Mouse (Mus musculus) embryonic facial prominence, embryonic 15.5 days (tissue): ENCODE results near the gene Spag17. TPM values are rescaled to one million over a fixed set of nuclear protein-coding genes. Genes with fewer than 3 reads are reported as not detected.
A peak's percentile ranks its signal among the peaks of the same experiment; 100 is the strongest.

Experiments
- ATAC-seq: fragments of 200-750 bp; cut with Nextera tagmentation; 2 replicates; pipeline ENCODE4 v1.8.0; 2017; ENCODE audit warnings: low read depth, moderate TSS enrichment; ENCODE audit not compliant: insufficient number of reproducible peaks, low FRiP score, low TSS enrichment
- H3K27ac ChIP-seq: fragments of 300-500 bp; sonication (generic); replicated peaks from 2 replicates; pipeline ENCODE4 v1.5.1; 2015; ENCODE audit warnings: mild to moderate bottlenecking, inconsistent platforms
- H3K27me3 ChIP-seq: fragments of 300-500 bp; sonication (generic); 2 replicates; pipeline ENCODE4 v1.6.1; 2015; ENCODE audit warnings: inconsistent platforms
- H3K36me3 ChIP-seq: fragments of 300-500 bp; sonication (generic); 2 replicates; pipeline ENCODE4 v1.6.1; 2015; ENCODE audit warnings: mild to moderate bottlenecking, inconsistent platforms
- H3K4me1 ChIP-seq: fragments of 300-500 bp; sonication (generic); 2 replicates; pipeline ENCODE4 v1.6.1; 2015; ENCODE audit warnings: inconsistent platforms
- H3K4me2 ChIP-seq: fragments of 300-500 bp; sonication (generic); replicated peaks from 2 replicates; pipeline ENCODE4 v1.6.1; 2015; ENCODE audit warnings: mild to moderate bottlenecking, inconsistent platforms
- H3K4me3 ChIP-seq: fragments of 300-500 bp; sonication (generic); replicated peaks from 2 replicates; pipeline ENCODE4 v1.5.1; 2015; ENCODE audit warnings: mild to moderate bottlenecking, inconsistent platforms
- H3K9ac ChIP-seq: fragments of 300-500 bp; sonication (generic); 2 replicates; pipeline ENCODE4 v1.6.1; 2015; ENCODE audit warnings: inconsistent platforms
- H3K9me3 ChIP-seq: fragments of 300-500 bp; sonication (generic); replicated peaks from 2 replicates; pipeline ENCODE4 v1.6.1; 2016; ENCODE audit warnings: inconsistent platforms
- WGBS: fragments of 180-500 bp; shearing (Covaris S2); methylation state at CpG from one replicate; pipeline ENCODE4 v1.1.7; 2015; 5-methylcytosine and 5-hydroxymethylcytosine counted together
- polyA plus RNA-seq: library from polyadenylated mRNA; unstranded; fragments of >200 nt; fragmentation: Nextera tagmentation; extraction: Ambion mirVana; gene quantifications from 2 replicates; pipeline ENCODE4 v1.2.1, GENCODE M21; 2015

Spag17 gene
- polyA plus RNA-seq, 1 experiment from 2014 or later: 6.0 TPM

DNA sequence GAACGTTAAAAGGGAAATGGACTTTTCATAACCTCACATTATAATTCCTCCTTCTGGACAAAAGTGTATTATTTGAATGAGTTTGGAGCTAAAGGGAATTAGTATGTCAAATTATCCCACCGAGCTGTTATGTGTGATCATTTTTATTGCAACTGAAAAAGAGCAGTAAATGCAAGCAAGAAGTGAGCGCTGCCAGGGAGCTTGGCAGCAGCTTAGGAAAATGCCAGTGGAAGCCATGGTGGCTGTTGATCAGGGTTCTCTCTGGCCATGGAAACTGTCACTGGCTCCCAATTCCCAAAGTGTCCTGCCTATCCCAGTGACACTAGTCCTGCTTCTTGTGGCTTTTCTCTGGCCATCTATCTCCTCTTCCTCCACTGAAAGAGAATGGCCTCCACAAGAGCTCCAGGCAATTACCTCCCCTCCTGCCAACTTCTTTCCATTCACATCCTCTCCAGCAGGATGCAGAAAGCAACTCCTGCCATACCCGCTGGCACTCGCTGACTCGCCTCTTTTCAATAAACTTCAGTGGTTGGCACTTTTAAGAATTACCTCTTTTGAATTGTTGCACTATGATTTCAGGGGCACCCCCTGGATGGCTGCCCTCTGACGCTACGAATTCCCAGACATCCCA, 28.7 kb downstream of the Spag17 start:
- 80% methylated on average over 8 of the region's 8 CpGs for WGBS
- no peak for ATAC-seq
- Histone ChIP-seq H3K4me3 (no peak overlapping the region), H3K4me2 (no peak overlapping the region), H3K9ac (no peak overlapping the region), H3K4me1 (no peaks in the 10 kb centered on the region), H3K9me3 (no peaks in the 10 kb centered on the region), H3K27me3 (no peaks in the 10 kb centered on the region), H3K27ac (0 out of 2 replicates have a peak overlapping the region, but pooled peaks have one; percentile 11), H3K36me3 (no peaks in the 10 kb centered on the region)

DNA sequence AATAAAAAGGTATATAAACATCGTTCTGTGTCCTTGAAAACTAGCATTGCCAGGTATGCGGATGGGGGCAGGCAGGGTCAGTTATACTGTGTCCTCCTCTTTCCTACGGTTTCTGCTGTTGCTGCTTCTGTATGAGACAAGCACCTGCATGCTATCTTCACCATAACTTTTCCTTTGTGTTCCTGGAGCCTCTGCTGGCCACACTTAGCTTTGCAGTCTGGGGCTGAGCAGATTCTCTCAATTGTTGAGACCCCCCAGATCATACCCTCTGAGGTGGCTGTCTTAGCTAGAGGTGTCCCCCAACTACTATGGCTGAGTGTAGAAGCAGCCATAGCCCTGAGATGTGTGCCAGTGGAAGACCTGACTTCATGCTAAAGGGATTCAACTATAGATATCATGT, 37.7 kb downstream of the Spag17 start:
- WGBS: 79% methylated on average over 3 of the region's 3 CpGs
- Histone ChIP-seq H3K36me3 (no peaks in the 10 kb centered on the region), H3K4me2 (no peak overlapping the region), H3K9me3 (no peaks in the 10 kb centered on the region), H3K27ac (no peak overlapping the region), H3K4me3 (no peak overlapping the region), H3K9ac (no peak overlapping the region), H3K4me1 (no peaks in the 10 kb centered on the region), H3K27me3 (no peaks in the 10 kb centered on the region)
- ATAC-seq: no peak

DNA sequence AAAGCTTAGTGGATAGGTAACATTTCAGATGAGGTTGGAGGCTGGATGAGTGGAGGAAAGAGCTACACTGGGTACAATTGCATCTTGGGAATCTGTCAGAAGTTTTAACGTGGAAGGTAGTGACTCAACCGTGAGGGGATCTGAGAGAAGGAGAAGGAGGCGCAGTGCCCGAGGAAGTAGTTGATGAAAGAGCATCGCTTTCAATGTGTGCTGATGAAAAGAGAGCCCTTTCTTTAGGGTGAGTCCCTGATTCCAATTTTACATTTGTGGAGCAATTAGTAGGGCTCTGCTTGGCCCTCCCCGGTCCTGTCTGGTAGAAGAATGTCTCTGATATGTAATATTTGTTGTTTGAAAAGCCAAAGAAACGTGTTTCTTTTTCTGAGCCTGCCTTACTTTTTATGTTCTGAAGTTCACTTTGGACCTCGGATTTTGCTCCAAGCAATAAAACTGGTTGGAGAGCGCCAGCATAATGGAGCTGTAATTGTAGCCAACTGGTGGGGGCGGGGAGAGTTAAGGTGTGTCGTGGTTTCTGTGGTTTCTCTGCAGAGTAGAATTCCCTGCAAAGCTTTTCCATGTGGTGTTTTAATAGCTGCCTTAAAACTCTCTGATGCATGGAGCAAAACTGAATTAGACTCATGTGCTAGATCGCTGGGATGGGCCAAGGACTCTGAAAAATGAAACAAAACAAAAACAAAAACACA, 45.9 kb downstream of the Spag17 start:
- ATAC-seq: peak; percentile 47; the same call in 1 of the 2 replicates
- H3K4me3 ChIP-seq: no peak overlapping the region
- no peak overlapping the region for H3K9ac ChIP-seq
- H3K36me3 ChIP-seq: no peaks in the 10 kb centered on the region
- no peaks in the 10 kb centered on the region for H3K27me3 ChIP-seq
- H3K4me2 ChIP-seq: no peak overlapping the region
- peak overlapping the region; percentile 65 for H3K27ac ChIP-seq
- peaks cover 16% of the 10 kb centered on the region for H3K4me1 ChIP-seq
- H3K9me3 ChIP-seq: no peaks in the 10 kb centered on the region
- 20% methylated on average over 12 of the region's 12 CpGs for WGBS

DNA sequence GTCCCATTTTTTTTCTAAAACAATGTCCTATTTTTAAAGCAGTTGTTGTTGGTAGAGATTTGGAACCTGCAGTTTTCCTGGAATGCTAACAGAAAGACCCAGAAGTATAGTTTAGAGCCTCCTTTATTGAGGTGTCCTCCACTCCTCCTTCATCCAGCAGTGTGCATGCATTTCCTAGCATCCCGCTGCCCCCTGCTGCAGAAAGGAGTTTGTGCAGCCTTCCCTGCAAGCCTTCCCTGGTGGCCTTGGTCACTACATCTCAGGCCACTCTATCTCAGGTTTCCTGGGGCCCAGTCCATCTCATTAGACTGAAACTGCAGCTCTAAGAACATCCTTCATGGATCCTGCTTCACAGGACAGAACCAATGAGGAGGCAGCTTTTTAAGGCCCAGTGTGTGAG, 51.0 kb downstream of the Spag17 start:
- 54% methylated on average over 1 of the region's 1 CpGs for WGBS
- Histone ChIP-seq H3K27me3 (no peaks in the 10 kb centered on the region), H3K4me2 (no peak overlapping the region), H3K27ac (no peak overlapping the region), H3K4me1 (peaks cover 10% of the 10 kb centered on the region), H3K4me3 (no peak overlapping the region), H3K36me3 (no peaks in the 10 kb centered on the region), H3K9me3 (no peaks in the 10 kb centered on the region), H3K9ac (no peak overlapping the region)
- no peak for ATAC-seq

DNA sequence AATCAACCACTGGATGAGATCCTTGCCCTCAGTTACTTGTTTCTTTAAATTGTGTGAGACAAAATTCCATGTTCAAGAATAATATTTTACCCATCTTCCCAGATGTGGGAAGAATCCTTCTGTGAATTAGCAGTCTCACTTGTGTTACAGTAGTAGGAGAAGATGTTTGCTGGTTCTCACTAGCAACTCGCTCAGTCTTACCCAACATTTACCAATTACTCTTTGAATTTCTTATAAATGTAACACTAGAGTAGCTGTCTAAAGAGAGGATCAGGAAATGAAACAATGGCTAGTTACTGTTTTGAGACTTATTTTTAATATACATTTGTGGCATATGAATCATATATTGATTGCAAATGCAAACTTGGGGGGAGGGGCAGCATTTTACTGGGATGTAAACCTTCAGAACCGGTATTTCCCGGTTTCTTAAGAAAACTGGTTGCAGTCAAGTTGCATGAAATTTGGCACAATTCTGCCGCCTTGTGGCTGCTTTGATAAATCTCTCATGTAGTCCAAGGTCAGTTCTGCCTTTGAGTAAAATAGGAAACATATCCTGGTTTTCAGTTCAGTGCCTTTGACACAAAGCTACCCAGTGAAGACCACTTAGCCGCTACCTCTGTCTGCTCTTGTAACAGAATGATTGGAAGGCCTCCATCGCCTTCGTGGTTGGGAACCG, 53.5 kb downstream of the Spag17 start:
- Histone ChIP-seq H3K27ac (no peak overlapping the region), H3K27me3 (no peaks in the 10 kb centered on the region), H3K4me1 (no peaks in the 10 kb centered on the region; the same call in 1 of the 2 replicates), H3K4me2 (no peak overlapping the region), H3K4me3 (no peak overlapping the region), H3K36me3 (no peaks in the 10 kb centered on the region), H3K9ac (no peak overlapping the region), H3K9me3 (no peaks in the 10 kb centered on the region)
- no peak for ATAC-seq
- 25% methylated on average over 8 of the region's 8 CpGs for WGBS

DNA sequence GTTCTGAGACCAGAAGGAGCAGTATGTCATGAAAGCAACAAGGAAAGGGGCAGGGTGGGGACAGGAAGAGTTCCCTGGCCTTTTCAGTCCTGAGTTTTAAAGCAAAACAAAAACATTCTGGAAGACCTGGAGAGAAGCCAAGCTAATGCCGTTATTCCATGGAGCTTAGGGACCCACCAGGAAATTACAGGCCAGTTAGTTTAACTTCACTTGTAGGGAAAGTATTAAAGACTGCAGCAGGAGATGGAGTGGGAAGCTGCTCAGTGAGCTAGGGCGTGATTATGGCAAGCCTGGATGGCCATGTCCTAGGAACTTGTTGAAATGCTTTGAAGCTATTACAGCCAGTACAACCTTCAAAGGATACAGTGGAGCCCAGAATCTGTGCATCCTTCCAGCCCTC, 60.0 kb downstream of the Spag17 start:
- Histone ChIP-seq H3K4me2 (no peak overlapping the region), H3K27me3 (no peaks in the 10 kb centered on the region), H3K4me3 (no peak overlapping the region), H3K4me1 (no peaks in the 10 kb centered on the region), H3K36me3 (no peaks in the 10 kb centered on the region), H3K27ac (no peak overlapping the region), H3K9ac (no peak overlapping the region), H3K9me3 (no peaks in the 10 kb centered on the region)
- no peak for ATAC-seq
- WGBS: 38% methylated on average over 2 of the region's 2 CpGs

DNA sequence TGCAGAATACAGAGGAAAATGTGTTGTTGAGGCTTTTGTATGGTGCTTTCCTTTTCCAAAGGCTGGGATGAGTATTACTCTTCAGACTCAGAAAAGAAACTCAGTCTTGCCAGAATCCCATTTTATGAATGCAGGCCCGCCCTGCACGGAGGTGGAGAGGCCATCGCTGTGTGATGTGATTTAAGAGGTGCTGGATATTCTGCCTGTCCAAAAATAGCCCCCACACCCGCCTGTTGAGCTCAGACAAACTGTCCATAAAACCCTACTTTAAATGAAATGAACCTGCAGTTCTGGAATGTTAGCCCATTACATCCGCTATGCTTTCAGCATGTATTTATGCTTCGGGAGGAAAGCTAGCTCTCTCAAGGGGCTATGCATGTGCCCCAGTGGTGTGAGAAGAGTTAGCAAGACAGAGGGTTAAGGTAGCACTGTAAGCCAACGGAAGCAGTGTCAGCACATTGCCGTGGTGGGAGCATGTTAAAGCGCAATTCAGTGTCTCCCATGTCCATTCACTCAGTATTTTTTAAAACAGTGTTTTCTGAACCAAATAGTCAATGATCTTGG, 68.9 kb downstream of the Spag17 start:
- Histone ChIP-seq H3K27me3 (no peaks in the 10 kb centered on the region), H3K4me3 (no peak overlapping the region), H3K36me3 (no peaks in the 10 kb centered on the region), H3K4me2 (no peak overlapping the region), H3K27ac (peak overlapping the region; percentile 48; the same call in 1 of the 2 replicates), H3K9ac (no peak overlapping the region), H3K9me3 (no peaks in the 10 kb centered on the region), H3K4me1 (peaks cover 4% of the 10 kb centered on the region; the same call in 1 of the 2 replicates)
- no peak for ATAC-seq
- WGBS: 54% methylated on average over 9 of the region's 9 CpGs

DNA sequence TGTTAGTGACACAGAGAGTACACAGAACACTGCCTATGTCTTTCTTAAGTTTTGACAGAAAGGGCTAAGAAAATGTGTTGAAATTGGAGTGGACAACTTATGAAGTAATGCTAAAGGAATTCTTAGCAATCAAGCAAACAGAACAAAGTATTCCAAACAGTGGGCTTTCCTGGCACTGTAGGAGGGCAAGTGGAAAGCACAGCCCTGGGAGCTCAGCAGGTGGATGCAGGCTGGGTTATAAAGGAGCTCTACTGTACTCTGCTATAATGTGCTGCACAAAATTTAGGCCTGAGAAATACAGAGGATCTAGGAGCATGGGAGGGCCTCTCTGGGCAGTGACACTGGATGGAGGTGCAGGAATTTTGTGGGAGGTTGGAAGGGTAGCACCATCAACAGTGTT, 71.3 kb downstream of the Spag17 start:
- H3K9ac ChIP-seq: no peak overlapping the region
- no peak overlapping the region for H3K4me2 ChIP-seq
- ATAC-seq: 0 out of 2 replicates have a peak, but pooled peaks have one; percentile 15

DNA sequence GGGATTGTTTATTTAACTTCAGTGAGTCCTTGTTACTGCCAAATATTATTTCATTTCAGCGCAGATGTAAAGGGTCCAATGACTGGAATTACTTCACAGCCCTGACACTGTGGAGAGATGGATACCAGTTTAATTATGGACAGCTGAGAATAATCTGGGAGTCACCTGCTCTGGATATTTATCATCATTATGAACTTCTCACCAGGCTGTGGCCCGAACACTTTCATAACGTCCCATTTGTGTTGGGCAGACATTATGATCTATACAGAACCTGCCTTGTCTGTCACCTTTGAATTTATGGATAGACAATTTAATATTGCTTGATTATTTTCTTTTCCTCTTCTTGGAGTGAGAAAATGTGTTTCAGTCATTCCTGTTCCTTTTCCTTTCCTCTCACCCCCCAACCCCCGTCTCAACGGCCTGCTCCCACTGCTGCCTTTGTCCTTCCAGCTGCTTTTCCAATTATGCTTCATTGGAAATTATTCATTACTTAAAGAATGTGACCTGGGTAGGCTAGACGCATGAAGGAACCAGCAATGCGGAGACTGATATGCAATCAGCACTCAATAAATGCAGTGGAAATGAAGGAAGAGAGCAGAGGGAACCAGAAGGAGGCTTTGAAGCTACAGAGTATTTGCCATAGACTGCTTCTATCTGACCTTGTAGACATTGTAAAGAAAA, 74.7 kb downstream of the Spag17 start:
- H3K27me3 ChIP-seq: no peaks in the 10 kb centered on the region
- WGBS: 67% methylated on average over 7 of the region's 7 CpGs
- H3K4me1 ChIP-seq: peaks cover under 1% of the 10 kb centered on the region; the same call in 1 of the 2 replicates

More for the DNA sequence above, 71.3 kb downstream of the Spag17 start:
- no peak overlapping the region for H3K27ac ChIP-seq
- no peak overlapping the region for H3K4me3 ChIP-seq
- no peaks in the 10 kb centered on the region for H3K9me3 ChIP-seq
- H3K27me3 ChIP-seq: no peaks in the 10 kb centered on the region
- H3K4me1 ChIP-seq: peaks cover 4% of the 10 kb centered on the region; the same call in 1 of the 2 replicates
- no peaks in the 10 kb centered on the region for H3K36me3 ChIP-seq

DNA sequence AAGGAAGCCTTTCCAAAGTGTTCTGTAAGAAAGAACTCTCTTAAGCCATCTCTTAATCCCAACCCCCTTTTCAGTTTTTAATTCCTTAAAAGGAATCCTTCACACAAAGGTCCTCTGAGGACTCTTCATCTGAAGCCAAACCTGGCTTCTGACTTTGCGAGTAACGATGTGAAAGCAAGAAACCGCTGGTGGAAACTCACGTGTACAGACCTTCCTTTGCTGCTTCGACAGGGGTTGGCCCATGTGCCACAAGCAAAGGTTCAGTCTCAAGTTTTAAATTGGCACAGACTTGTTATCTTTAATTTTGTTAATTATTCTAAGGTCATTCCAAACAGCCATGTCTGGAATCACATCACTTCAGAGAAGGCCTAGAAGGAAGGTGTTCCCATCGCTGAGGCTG, 79.1 kb downstream of the Spag17 start:
- ATAC-seq: no peak
- 89% methylated on average over 6 of the region's 6 CpGs for WGBS
- Histone ChIP-seq H3K4me2 (no peak overlapping the region), H3K27me3 (no peaks in the 10 kb centered on the region), H3K36me3 (no peaks in the 10 kb centered on the region), H3K27ac (no peak overlapping the region), H3K4me3 (no peak overlapping the region), H3K4me1 (peaks cover 14% of the 10 kb centered on the region), H3K9me3 (no peaks in the 10 kb centered on the region), H3K9ac (no peak overlapping the region)

More for the DNA sequence above, 74.7 kb downstream of the Spag17 start:
- H3K9ac ChIP-seq: no peak overlapping the region
- H3K4me2 ChIP-seq: no peak overlapping the region
- no peak overlapping the region for H3K4me3 ChIP-seq
- H3K9me3 ChIP-seq: no peaks in the 10 kb centered on the region
- H3K27ac ChIP-seq: no peak overlapping the region
- H3K36me3 ChIP-seq: no peaks in the 10 kb centered on the region
- no peak for ATAC-seq

DNA sequence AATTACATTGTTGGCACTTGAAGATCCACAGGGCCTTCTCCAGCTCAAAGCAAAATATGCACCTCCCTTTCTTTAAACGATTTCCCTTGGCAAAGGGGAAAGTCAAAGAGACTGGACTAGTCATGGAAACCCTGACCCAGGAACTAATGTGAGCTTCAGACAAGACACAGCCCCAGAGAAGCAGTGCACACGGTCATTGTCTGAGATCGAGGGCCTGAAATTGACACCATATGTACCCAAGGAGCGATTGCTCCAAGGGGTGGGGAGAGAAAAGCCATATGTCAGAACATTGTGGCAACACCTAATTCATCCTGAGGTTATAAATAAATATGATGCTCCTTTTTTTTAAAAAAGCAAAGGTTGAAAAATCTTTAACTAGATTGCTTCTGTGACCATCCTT, 80.7 kb downstream of the Spag17 start:
- Histone ChIP-seq H3K27ac (peak overlapping the region; percentile 17; the same call in 1 of the 2 replicates), H3K4me3 (no peak overlapping the region), H3K9me3 (no peaks in the 10 kb centered on the region), H3K4me2 (no peak overlapping the region), H3K9ac (no peak overlapping the region), H3K27me3 (no peaks in the 10 kb centered on the region), H3K4me1 (peaks cover 17% of the 10 kb centered on the region), H3K36me3 (no peaks in the 10 kb centered on the region)
- WGBS: 27% methylated on average over 4 of the region's 4 CpGs
- ATAC-seq: peak; percentile 51; the same call in 1 of the 2 replicates
